Mouse (Mus musculus): ENCODE measurements at regions not wholly inside any gene's neighbourhood (a gene's known extent, or its start where the extent isn't known, plus 50 kb on each side); places are given as distances from the start of the nearest gene placed in this dataset.

DNA sequence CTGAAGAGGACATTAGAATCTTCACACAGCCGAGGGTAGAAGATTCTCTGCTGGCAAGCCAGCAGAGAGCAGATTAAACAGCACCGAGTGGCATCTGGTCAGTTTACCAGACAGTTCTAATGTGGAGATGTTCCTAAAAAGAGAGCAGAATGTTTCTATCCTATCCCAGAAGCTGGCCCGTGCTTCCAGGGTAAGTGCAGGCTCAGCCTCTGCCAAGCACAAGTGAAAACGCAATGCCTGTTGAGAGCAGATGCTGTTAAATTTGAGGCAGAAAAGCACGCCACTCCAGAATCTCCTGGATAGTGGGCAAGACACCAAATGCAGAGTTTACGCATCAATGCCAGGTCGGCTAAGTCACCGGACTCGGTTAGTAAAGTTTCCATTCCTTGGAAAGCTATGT lies 175.8 kb downstream of the Faxc start:
- ATAC-seq (ENCODE audit: borderline replicate concordance, extremely low read depth, low FRiP score, low TSS enrichment) = no peak
- Histone ChIP-seq H3K36me3 (no peaks in the 10 kb centered on the region), H3K27ac (no peak overlapping the region), H3K9me3 (no peaks in the 10 kb centered on the region), H3K4me2 (no peak overlapping the region), H3K27me3 (no peaks in the 10 kb centered on the region), H3K4me3 (no peak overlapping the region), H3K9ac (no peak overlapping the region), H3K4me1 (no peaks in the 10 kb centered on the region)
- 72% methylated on average over 9 of the region's 9 CpGs for WGBS

DNA sequence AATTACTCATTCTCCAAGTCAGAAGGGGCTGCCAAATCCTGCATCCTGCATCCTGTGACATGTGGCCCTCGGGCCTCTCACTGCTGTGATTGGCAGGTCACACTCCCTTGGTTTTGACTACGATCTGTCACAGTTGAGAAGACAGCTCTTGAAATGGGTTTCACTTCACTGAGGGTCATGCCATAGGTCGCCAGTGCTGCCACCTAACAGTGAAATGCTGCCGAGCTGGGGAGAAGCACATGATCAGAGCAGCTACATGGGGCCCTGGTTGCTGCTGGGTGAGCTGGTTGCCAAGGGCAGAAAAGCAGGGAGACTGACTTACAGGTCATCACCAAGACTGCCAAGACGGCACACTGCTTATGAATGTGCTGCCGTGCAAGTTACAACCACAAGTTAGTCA lies 178.3 kb downstream of the Faxc start:
- Histone ChIP-seq H3K27ac (no peak overlapping the region), H3K4me2 (no peak overlapping the region), H3K4me1 (no peaks in the 10 kb centered on the region), H3K9ac (no peak overlapping the region), H3K36me3 (no peaks in the 10 kb centered on the region), H3K4me3 (no peak overlapping the region), H3K9me3 (no peaks in the 10 kb centered on the region), H3K27me3 (no peaks in the 10 kb centered on the region)
- no peak for ATAC-seq (ENCODE audit: borderline replicate concordance, extremely low read depth, low FRiP score, low TSS enrichment)
- 38% methylated on average over 6 of the region's 6 CpGs for WGBS

DNA sequence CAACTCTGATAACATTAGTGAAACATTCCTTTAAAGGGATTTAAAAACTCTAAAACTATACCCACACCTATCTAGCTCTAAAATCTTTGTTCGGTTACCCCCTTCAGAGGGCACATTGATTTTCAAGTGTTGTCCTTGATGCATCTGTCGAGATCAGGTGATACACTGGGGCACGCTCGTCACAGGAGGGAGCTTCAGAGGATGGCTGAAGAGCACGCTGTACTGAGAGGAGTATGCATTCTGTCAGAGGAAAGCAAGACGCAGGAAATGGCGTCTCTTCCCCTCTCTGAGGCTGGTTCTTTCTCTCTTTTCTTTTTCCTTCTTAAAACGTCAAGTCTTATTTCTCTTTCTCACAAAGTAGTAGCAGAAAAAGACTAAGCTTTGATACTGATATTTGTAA lies 179.3 kb downstream of the Faxc start:
- no peak for ATAC-seq (ENCODE audit: borderline replicate concordance, extremely low read depth, low FRiP score, low TSS enrichment)
- no peak overlapping the region for H3K4me2 ChIP-seq
- H3K9me3 ChIP-seq = no peaks in the 10 kb centered on the region
- no peaks in the 10 kb centered on the region for H3K4me1 ChIP-seq
- no peak overlapping the region for H3K9ac ChIP-seq
- no peaks in the 10 kb centered on the region for H3K27me3 ChIP-seq
- H3K27ac ChIP-seq = no peak overlapping the region
- H3K36me3 ChIP-seq = no peaks in the 10 kb centered on the region
- no peak overlapping the region for H3K4me3 ChIP-seq
- WGBS = 25% methylated on average over 8 of the region's 8 CpGs

GRCm38 (mm10) chr4:22112209-22112608 lies 181.1 kb downstream of the Faxc start:
- Histone ChIP-seq H3K4me1 (no peaks in the 10 kb centered on the region), H3K4me3 (no peak overlapping the region), H3K36me3 (no peaks in the 10 kb centered on the region), H3K9me3 (no peaks in the 10 kb centered on the region), H3K9ac (no peak overlapping the region), H3K4me2 (no peak overlapping the region), H3K27ac (no peak overlapping the region), H3K27me3 (no peaks in the 10 kb centered on the region)
- no peak for ATAC-seq (ENCODE audit: borderline replicate concordance, extremely low read depth, low FRiP score, low TSS enrichment)
- 41% methylated on average over 5 of the region's 5 CpGs for WGBS

GRCm38 (mm10) chr4:22114451-22114850 lies 183.3 kb downstream of the Faxc start:
- no peak for ATAC-seq (ENCODE audit: borderline replicate concordance, extremely low read depth, low FRiP score, low TSS enrichment)
- H3K4me1 ChIP-seq = no peaks in the 10 kb centered on the region
- H3K4me2 ChIP-seq = no peak overlapping the region
- H3K9me3 ChIP-seq = no peaks in the 10 kb centered on the region
- H3K36me3 ChIP-seq = no peaks in the 10 kb centered on the region
- no peak overlapping the region for H3K9ac ChIP-seq
- no peak overlapping the region for H3K27ac ChIP-seq
- no peak overlapping the region for H3K4me3 ChIP-seq
- no peaks in the 10 kb centered on the region for H3K27me3 ChIP-seq

DNA sequence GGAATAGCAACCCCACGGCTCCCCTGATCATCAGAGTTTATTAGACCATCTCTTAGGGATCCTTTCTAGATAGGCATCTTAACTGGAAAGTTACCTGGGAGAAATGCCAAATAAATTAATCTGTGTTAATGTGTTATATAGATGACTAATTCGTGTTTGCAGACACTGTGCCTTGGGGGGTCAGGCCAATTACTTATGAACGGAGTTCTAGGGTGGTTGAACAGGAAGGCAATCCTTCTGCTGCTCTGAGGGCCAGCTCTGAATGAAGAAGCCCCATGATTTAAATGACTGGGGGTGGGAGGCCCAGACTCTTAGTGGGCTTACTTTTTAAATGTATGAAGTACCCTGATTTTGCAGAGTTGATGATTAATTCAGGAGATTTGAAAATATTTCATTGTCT lies 188.7 kb downstream of the Faxc start:
- no peak overlapping the region for H3K27ac ChIP-seq
- no peak overlapping the region for H3K4me2 ChIP-seq
- H3K36me3 ChIP-seq = no peaks in the 10 kb centered on the region
- no peaks in the 10 kb centered on the region for H3K27me3 ChIP-seq
- no peak overlapping the region for H3K9ac ChIP-seq
- H3K4me1 ChIP-seq = no peaks in the 10 kb centered on the region
- WGBS = 41% methylated on average over 3 of the region's 3 CpGs
- H3K4me3 ChIP-seq = no peak overlapping the region
- H3K9me3 ChIP-seq = no peaks in the 10 kb centered on the region
- ATAC-seq (ENCODE audit: borderline replicate concordance, extremely low read depth, low FRiP score, low TSS enrichment) = no peak

DNA sequence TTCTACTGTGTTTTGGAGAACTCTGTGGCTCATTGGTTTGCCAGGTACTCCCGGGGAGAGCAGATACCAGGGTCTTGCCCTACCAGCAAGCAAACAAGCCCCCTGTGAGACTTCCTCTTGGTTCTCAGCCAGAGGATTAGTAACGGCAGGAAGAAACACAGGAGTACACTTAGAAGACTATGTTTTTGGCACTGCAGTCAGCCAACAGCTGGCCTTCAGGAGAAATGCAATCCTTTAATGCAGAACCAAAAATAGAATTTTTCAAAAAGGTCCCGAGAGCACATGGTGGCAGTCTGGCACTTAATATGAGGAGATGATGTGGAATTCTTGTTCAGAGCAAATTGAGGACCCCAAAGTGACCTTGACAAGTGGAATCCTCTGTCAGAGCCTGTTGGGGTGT lies 189.8 kb downstream of the Faxc start:
- Histone ChIP-seq H3K36me3 (no peaks in the 10 kb centered on the region), H3K27me3 (no peaks in the 10 kb centered on the region), H3K4me1 (no peaks in the 10 kb centered on the region), H3K4me2 (no peak overlapping the region), H3K9ac (no peak overlapping the region), H3K27ac (no peak overlapping the region), H3K4me3 (no peak overlapping the region), H3K9me3 (no peaks in the 10 kb centered on the region)
- no peak for ATAC-seq (ENCODE audit: borderline replicate concordance, extremely low read depth, low FRiP score, low TSS enrichment)
- WGBS = 9% methylated on average over 3 of the region's 3 CpGs

DNA sequence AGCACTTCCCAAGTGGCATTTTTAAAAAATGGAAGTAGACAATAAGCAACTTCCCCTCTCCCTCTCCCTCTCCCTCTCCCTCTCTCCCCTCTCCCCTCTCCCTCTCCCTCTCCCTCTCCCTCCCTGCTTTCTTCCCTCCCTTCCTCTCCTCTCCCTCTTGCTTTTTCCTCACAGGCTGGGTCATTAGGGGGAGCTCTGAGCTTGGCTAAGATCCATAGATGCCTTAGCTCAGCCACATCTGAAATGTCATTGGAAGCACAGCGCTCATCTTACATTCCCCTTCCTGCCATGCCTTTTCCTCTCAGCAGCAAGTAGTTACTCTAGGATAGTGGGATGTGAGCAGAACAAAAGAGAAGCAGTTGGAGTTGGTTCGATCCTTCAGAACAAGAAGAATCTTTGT lies 190.3 kb downstream of the Faxc start:
- no peak overlapping the region for H3K4me2 ChIP-seq
- no peaks in the 10 kb centered on the region for H3K9me3 ChIP-seq
- H3K36me3 ChIP-seq = no peaks in the 10 kb centered on the region
- H3K4me1 ChIP-seq = no peaks in the 10 kb centered on the region
- H3K9ac ChIP-seq = no peak overlapping the region
- 58% methylated on average over 2 of the region's 2 CpGs for WGBS
- no peak for ATAC-seq (ENCODE audit: borderline replicate concordance, extremely low read depth, low FRiP score, low TSS enrichment)
- H3K4me3 ChIP-seq = no peak overlapping the region
- no peaks in the 10 kb centered on the region for H3K27me3 ChIP-seq
- H3K27ac ChIP-seq = no peak overlapping the region

- Histone ChIP-seq H3K4me1 (no peaks in the 10 kb centered on the region), H3K27me3 (no peaks in the 10 kb centered on the region), H3K27ac (no peak overlapping the region), H3K9ac (no peak overlapping the region), H3K4me3 (no peak overlapping the region), H3K9me3 (no peaks in the 10 kb centered on the region), H3K36me3 (no peaks in the 10 kb centered on the region), H3K4me2 (no peak overlapping the region)
- WGBS = 83% methylated on average over 6 of the region's 6 CpGs
- no peak for ATAC-seq (ENCODE audit: borderline replicate concordance, extremely low read depth, low FRiP score, low TSS enrichment)
These were observed 193.7 kb downstream of the Faxc start for GRCm38 (mm10) chr4:22124836-22125235.

GRCm38 (mm10) chr4:22130511-22130910 lies 199.4 kb downstream of the Faxc start:
- Histone ChIP-seq H3K36me3 (no peaks in the 10 kb centered on the region), H3K4me2 (no peak overlapping the region), H3K4me3 (no peak overlapping the region), H3K27ac (no peak overlapping the region), H3K9ac (no peak overlapping the region), H3K9me3 (no peaks in the 10 kb centered on the region), H3K27me3 (no peaks in the 10 kb centered on the region), H3K4me1 (no peaks in the 10 kb centered on the region)
- 68% methylated on average over 8 of the region's 8 CpGs for WGBS
- no peak for ATAC-seq (ENCODE audit: borderline replicate concordance, extremely low read depth, low FRiP score, low TSS enrichment)

DNA sequence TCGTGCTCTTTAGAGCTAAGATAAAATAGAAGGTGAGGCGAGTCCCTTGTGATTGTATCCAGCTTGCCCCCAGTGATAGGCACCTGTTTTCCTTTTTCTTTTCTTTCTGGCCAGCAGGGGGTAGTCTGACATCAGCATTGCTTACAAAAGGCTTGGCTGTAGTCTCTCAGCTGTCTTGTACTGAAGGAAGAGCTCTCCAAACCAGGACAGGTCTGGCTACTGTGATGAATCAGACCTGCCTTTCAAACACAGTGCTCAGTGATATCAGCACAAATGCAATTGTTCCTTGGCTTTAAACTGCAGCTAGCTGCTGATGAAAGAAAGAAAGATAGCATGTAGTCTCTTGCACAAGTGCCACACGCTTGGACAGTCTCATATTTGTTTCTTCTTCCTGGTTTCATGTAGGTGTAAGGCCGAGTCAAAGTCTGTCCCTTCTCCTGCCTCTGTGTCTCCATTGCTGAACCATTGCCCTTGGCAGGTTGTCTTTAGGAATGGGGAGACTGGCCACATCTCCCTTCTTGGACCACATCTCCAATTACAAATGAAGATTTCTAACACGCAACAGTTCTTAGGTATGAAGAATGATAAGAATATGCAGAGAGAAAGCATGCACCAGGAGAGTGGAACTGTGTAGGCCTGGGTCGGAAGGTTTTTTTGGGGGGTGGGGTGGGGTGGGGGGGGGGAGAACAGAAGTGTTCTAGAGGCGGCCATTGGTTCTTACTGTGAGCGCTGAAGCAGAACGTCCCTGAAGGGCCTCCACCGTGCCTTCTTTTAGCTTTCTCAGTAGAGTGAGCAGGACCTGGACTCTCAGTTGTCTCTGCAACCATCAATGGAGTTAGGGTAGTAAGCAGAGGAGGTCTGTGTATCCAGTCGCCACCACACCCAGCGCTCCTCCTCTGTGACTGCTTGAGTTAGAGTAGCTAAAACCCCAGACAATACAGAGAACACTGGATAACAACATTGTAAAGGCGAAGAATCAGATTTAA lies 200.9 kb downstream of the Faxc start:
- Histone ChIP-seq H3K4me3 (no peak overlapping the region), H3K27me3 (no peaks in the 10 kb centered on the region), H3K4me1 (no peaks in the 10 kb centered on the region), H3K36me3 (no peaks in the 10 kb centered on the region), H3K9me3 (no peaks in the 10 kb centered on the region), H3K9ac (no peak overlapping the region), H3K27ac (no peak overlapping the region), H3K4me2 (no peak overlapping the region)
- no peak for ATAC-seq (ENCODE audit: borderline replicate concordance, extremely low read depth, low FRiP score, low TSS enrichment)
- 65% methylated on average over 13 of the region's 13 CpGs for WGBS

GRCm38 (mm10) chr4:22133547-22134495 lies 202.7 kb downstream of the Faxc start:
- Histone ChIP-seq H3K9ac (no peak overlapping the region), H3K4me1 (no peaks in the 10 kb centered on the region), H3K27me3 (no peaks in the 10 kb centered on the region), H3K27ac (no peak overlapping the region), H3K36me3 (no peaks in the 10 kb centered on the region), H3K4me3 (no peak overlapping the region), H3K9me3 (no peaks in the 10 kb centered on the region), H3K4me2 (no peak overlapping the region)
- 42% methylated on average over 14 of the region's 14 CpGs for WGBS
- ATAC-seq (ENCODE audit: borderline replicate concordance, extremely low read depth, low FRiP score, low TSS enrichment) = 0 out of 2 replicates have a peak, but pooled peaks have one; percentile 49
